Mouse (Mus musculus) kidney, adult 2 months (tissue): Measurements from ENCODE around the gene Myh14.

Experiments used
- CTCF ChIP-seq: fragments of 200-500 bp; conservative IDR thresholded peaks from 2 replicates; pipeline ENCODE4 v1.5.1; 2011; ENCODE audit warnings: low read depth, mild to moderate bottlenecking, control low read depth, low read length, moderate library complexity, mixed read lengths; ENCODE audit not compliant: insufficient read depth, insufficient read length
- POLR2A ChIP-seq: fragments of 200-500 bp; IDR thresholded peaks from one replicate; pipeline ENCODE4 v1.6.1; 2011; ENCODE audit warnings: low read depth, low read length, control low read depth

DNA sequence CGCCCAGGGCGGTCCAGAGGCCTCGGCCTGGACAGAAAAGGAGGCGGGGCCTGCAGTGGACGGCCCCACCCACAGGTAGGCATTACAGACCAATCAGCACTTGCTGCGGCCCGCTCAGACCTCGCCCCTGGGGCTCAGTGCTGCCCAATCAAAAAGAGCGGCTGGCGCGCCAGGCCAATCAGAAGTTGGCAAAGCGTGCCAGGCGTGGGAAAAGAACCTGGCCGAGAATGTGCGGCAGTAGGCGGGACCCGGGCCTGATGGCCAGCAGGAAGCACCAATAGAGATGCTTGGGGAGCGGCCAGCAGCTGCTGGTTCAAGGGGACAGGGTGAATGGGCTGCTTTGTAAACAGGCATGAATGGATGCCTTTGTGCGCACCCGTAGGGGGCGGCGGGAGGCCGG is at the start of gene Myh14:
- TF ChIP-seq CTCF (no peak), POLR2A (no peak)
